In the genomic region with DNA sequence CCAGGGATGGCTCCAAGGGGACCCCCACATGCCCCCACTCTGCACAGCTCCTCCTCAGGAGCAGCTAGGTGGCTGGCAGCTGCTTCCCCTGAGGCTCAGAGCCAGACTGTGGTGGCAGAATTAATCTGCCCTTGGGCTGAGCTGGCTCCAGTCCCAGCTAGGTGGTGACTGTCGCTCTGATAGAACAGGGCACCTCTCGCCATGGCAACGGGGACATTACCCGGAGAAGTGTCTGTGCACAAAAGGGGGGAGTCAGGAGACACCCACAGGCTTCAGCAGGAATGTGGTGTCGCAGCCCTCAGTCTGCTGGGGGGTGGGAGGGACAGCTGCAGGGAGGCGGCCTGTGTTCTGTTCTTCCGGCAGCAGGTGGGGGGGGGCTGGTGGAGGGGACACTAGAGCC, we compare ENCODE assay signal across 9 mouse cellular contexts. TPM values are rescaled to one million over a fixed set of nuclear protein-coding genes. Genes with fewer than 3 reads are reported as not detected.
DNase-seq lines count a peak whose midpoint lies in the region; ATAC-seq and TF ChIP-seq lines count a peak whose summit lies in the region.
"Had no signal": no experiment of that assay in that cellular context is flagged by ENCODE, and none has a peak within 500 bp of the region (broad histone marks: within the 10 kb centered on the region; RNA-seq: fewer than 3 reads in every experiment).

No protein-coding gene starts in this region.

- peak; percentile 52 for DNase-seq in liver, adult 2 months (ENCODE audit: extremely low read depth, low read depth, low spot score)
- no peak for DNase-seq in liver
- DNase-seq in cerebellum, postnatal 36 days = peak; percentile 71 to 73
- DNase-seq in heart, adult 8-10 months (ENCODE audit: low spot score) = peak; percentile 59
- peak; percentile 34 to 61 for DNase-seq in kidney, postnatal 25 days
- no peak for DNase-seq in midbrain, embryonic 11.5 days (ENCODE audit: low spot score, missing footprints)
- DNase-seq in testis, postnatal 10 days (ENCODE audit: low spot score) = peak; percentile 78

- H3K27ac ChIP-seq in liver, adult 2 months (replicated peaks; ENCODE audit: insufficient read depth, low read depth, low read length) = no peak overlapping the region
- no peak overlapping the region for H3K27ac ChIP-seq in midbrain, embryonic 11.5 days (ENCODE audit: low read depth, low read length)

- H3K9ac ChIP-seq in liver, adult 2 months (ENCODE audit: low read depth, low read length) = no peak overlapping the region
- H3K9ac ChIP-seq in midbrain, embryonic 11.5 days (ENCODE audit: low read length) = no peak overlapping the region; the same call in 1 of the 2 replicates

- peak; percentile 44; the same call in 1 of the 2 replicates for ATAC-seq in midbrain, embryonic 11.5 days (ENCODE audit: low FRiP score)
- ATAC-seq in erythroblast, adult 5-6 weeks (replicated peaks; ENCODE audit: low FRiP score, poor library complexity, severe bottlenecking) = no peak

- H3K79me2 ChIP-seq in liver, adult 2 months (ENCODE audit: control insufficient read depth, insufficient read depth, low read length) = no peaks in the 10 kb centered on the region

- H3K4me3 ChIP-seq in liver, adult 2 months (ENCODE audit: insufficient read depth, low read depth, low read length) = no peak overlapping the region
- no peak overlapping the region for H3K4me3 ChIP-seq in midbrain, embryonic 11.5 days (ENCODE audit: low read depth, low read length)
- H3K4me3 ChIP-seq: megakaryocyte, embryonic 14.5 days had no signal

- no peak for TF ChIP-seq CTCF in liver, adult 2 months (IDR thresholded peaks at IDR 0.05; ENCODE audit: low read depth, low read length)

- H3K36me3 ChIP-seq in liver, adult 2 months (ENCODE audit: control insufficient read depth, insufficient read depth, low read length) = no peaks in the 10 kb centered on the region
- no peaks in the 10 kb centered on the region for H3K36me3 ChIP-seq in midbrain, embryonic 11.5 days (ENCODE audit: control insufficient read depth, insufficient read depth, low read length)

- WGBS in liver, adult 2 months = 30% methylated on average over 7 of the region's 7 CpGs
- 16% methylated on average over 7 of the region's 7 CpGs for WGBS in midbrain, embryonic 11.5 days

- peaks cover 8% of the 10 kb centered on the region; the same call in 1 of the 2 replicates for H3K4me1 ChIP-seq in liver, adult 2 months (ENCODE audit: control insufficient read depth, insufficient read depth, low read length)
- H3K4me1 ChIP-seq in midbrain, embryonic 11.5 days (ENCODE audit: control insufficient read depth, insufficient read depth, low read length) = peaks cover 10% of the 10 kb centered on the region

- no peak for TF ChIP-seq POLR2A in liver, adult 2 months (IDR thresholded peaks at IDR 0.05; ENCODE audit: extremely low read depth, insufficient read depth, low read length)

- no peaks in the 10 kb centered on the region for H3K27me3 ChIP-seq in liver, adult 2 months (ENCODE audit: control insufficient read depth, insufficient read depth, low read length)
- H3K27me3 ChIP-seq in midbrain, embryonic 11.5 days (ENCODE audit: control insufficient read depth, insufficient read depth, low read length) = no peaks in the 10 kb centered on the region

- no peaks in the 10 kb centered on the region for H3K9me3 ChIP-seq in midbrain, embryonic 11.5 days (ENCODE audit: control insufficient read depth, low read length)

- no peak overlapping the region for H3K4me2 ChIP-seq in midbrain, embryonic 11.5 days

RNA-seq across cellular contexts. Expression of a gene that starts 24.1 kb away (rescaled TPM):
- 7.1 and 9.4 TPM in 2 replicates for total RNA-seq in liver, adult 2 months (2014; rRNA removed)
- polyA plus RNA-seq in liver, adult 2 months (2012; rRNA removed) = 15.0 and 17.0 TPM in 2 replicates
- total RNA-seq in heart, adult 8-10 months (2022) = 10 to 100 TPM; 81.6 to 92.4 (median 84.5) TPM
- polyA plus RNA-seq in midbrain, embryonic 11.5 days (2014; fragmentation: Nextera tagmentation; extraction: Ambion mirVana) = 13.4 and 14.7 TPM in 2 replicates
- 15.8 and 18.2 TPM in 2 replicates for total RNA-seq in erythroblast, adult 5-6 weeks (2015; ENCODE audit: low replicate concordance)
- total RNA-seq in erythroblast, adult 5-6 weeks (2017; ENCODE audit: low replicate concordance) = 6.0 and 8.0 TPM in 2 replicates

Comparison
In these comparisons a context has a peak if more than half of its experiments do, and no peak if none do; other contexts are left out.
1. DNase-seq: peak in liver, adult 2 months (single experiment), cerebellum, postnatal 36 days (2 of 2), heart, adult 8-10 months (single experiment), kidney, postnatal 25 days (2 of 2) and testis, postnatal 10 days (single experiment); none in liver (single experiment) and midbrain, embryonic 11.5 days (single experiment).